Mouse (Mus musculus) forebrain, embryonic 12.5 days (tissue): ENCODE results near the gene Camta1. TPM values are rescaled to one million over a fixed set of nuclear protein-coding genes. Genes with fewer than 3 reads are reported as not detected.
A peak's percentile ranks its signal among the peaks of the same experiment; 100 is the strongest.

ENCODE experiments used
- ATAC-seq: fragments of 200-750 bp; cut with Nextera tagmentation; 2 replicates; pipeline ENCODE4 v1.8.0; 2017; ENCODE audit warnings: moderate TSS enrichment; ENCODE audit not compliant: low FRiP score
- H3K27ac ChIP-seq: fragments of 300-500 bp; sonication (generic); 2 replicates; pipeline ENCODE4 v1.5.1; 2016; ENCODE audit warnings: mild to moderate bottlenecking
- H3K27me3 ChIP-seq: fragments of 300-500 bp; sonication (generic); 2 replicates; pipeline ENCODE4 v1.6.1; 2016; ENCODE audit warnings: mild to moderate bottlenecking
- H3K36me3 ChIP-seq: fragments of 300-500 bp; sonication (generic); replicated peaks from 2 replicates; pipeline ENCODE4 v1.6.1; 2016; ENCODE audit warnings: mild to moderate bottlenecking
- H3K4me1 ChIP-seq: fragments of 300-500 bp; sonication (generic); 2 replicates; pipeline ENCODE4 v1.6.1; 2016
- H3K4me2 ChIP-seq: fragments of 300-500 bp; sonication (generic); 2 replicates; pipeline ENCODE4 v1.6.1; 2016; ENCODE audit warnings: mild to moderate bottlenecking, moderate library complexity
- H3K4me3 ChIP-seq: fragments of 300-500 bp; sonication (generic); replicated peaks from 2 replicates; pipeline ENCODE4 v1.5.1; 2016; ENCODE audit warnings: mild to moderate bottlenecking
- H3K9ac ChIP-seq: fragments of 300-500 bp; sonication (generic); 2 replicates; pipeline ENCODE4 v1.6.1; 2016; ENCODE audit warnings: mild to moderate bottlenecking
- H3K9me3 ChIP-seq: fragments of 300-500 bp; sonication (generic); 2 replicates; pipeline ENCODE4 v1.6.1; 2016
- WGBS: fragments of 180-500 bp; shearing (Covaris S2); methylation state at CpG from one replicate; pipeline ENCODE4 v1.1.7; 2016; 5-methylcytosine and 5-hydroxymethylcytosine counted together
- polyA plus RNA-seq: library from polyadenylated mRNA; unstranded; fragments of >200 nt; fragmentation: Nextera tagmentation; extraction: Ambion mirVana; gene quantifications from 2 replicates; pipeline ENCODE4 v1.2.1, GENCODE M21; 2016

Gene Camta1
- polyA plus RNA-seq, 1 experiment from 2014 or later = 164 TPM

DNA sequence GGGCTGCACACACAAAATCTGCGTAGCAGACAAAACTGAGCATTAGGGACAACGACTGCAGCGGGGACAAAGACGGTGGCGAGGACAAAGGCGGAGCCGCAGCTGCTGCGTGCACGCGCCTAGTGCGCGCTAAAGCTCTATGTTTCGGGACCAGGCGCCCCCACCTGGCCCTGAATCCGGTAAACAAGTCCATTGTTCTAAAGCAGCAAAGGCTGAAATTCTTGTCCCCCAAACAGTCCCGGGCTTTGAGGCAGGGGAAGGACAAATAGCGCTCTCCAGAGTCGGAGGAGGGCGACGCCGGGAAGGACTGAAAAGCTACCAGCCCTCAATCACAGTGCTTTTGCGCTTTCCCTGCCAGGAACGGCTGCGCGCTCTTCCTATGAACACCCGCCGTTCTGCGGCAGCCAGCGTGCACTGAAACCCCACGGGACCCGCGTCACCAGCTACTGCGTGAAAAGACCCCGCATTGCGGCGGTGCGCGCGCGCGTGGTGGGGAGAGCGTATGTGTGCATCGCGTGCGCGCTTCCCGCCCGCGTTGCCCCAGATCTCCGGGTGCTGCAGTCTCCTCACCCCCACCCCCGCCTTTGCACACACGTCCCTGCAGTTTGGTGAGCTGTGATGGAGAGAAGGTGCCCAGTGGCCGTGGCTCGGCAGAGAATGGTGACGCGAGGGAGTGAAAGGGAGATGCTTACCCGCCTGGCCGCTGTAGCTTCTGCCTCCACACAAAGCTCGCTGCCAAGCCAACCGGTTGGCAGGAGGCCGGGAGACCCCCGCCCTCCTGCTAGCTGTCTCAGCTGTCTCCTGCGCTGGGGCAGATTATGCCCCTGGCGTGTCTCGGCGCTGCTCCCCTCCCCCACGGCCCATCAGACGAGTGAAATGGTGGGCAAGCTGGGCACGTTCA is 732.8 kb downstream of the Camta1 start:
- under 1% methylated on average over 69 of the region's 69 CpGs for WGBS
- H3K4me2 ChIP-seq = peak overlapping the region; percentile 70
- peaks cover 19% of the 10 kb centered on the region for H3K36me3 ChIP-seq
- peak; percentile 83 for ATAC-seq
- H3K9me3 ChIP-seq = no peaks in the 10 kb centered on the region
- H3K4me3 ChIP-seq = peak overlapping the region; percentile 60
- peak overlapping the region; percentile 94 for H3K9ac ChIP-seq
- peaks cover 5% of the 10 kb centered on the region; the same call in 1 of the 2 replicates for H3K27me3 ChIP-seq
- H3K4me1 ChIP-seq = peaks cover 62% of the 10 kb centered on the region
- peak overlapping the region; percentile 100 for H3K27ac ChIP-seq

DNA sequence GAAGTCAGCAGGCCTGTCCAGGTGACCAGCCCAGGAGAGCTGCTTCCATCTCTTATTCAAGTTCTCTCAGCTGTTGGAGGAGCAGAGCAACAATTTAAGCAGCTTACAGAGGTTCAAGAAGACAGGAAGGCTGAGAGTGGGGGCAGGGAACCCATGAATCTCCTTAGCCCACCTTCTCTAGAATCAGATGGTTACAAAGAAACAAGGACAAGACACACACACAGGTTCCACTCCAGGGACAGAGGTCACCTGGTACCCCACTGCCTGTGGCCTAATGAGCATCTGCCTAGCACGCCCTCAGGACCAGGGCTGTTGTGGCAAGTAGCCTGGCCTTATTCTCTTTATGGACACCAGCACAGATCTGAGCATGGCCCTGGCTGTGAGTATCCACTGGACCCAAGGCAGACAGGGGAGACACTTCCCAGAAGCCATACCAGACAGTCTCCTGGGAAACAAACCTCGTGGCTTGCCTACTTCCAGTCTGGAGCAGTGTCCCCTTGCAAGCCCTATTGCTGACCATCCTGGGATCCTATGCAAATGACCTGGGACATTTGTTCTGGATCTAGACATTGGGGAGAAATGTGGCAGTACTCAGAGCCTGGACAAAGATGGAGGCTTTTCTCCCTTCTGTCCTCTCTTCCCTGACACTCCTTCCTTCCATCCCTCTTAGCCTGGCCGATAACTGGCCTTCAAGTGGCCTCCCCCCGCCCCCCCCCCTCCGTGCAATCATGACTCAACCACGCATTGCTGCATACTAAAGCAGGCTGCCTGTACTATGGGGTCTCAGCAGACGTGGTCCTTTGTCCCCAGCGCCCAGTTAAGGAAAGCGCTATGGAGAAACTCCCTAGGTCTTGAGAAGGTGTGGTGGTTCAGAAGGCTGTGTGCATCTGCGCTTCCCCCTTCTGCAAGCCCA is 733.8 kb downstream of the Camta1 start:
- Histone ChIP-seq H3K27ac (peak overlapping the region; percentile 100), H3K4me1 (peaks cover 62% of the 10 kb centered on the region), H3K27me3 (no peaks in the 10 kb centered on the region; the same call in 1 of the 2 replicates), H3K4me2 (peak overlapping the region; percentile 70), H3K9ac (peak overlapping the region; percentile 94), H3K9me3 (no peaks in the 10 kb centered on the region), H3K4me3 (peak overlapping the region; percentile 60), H3K36me3 (peaks cover 24% of the 10 kb centered on the region)
- ATAC-seq = peak; percentile 52
- 10% methylated on average over 9 of the region's 10 CpGs for WGBS

DNA sequence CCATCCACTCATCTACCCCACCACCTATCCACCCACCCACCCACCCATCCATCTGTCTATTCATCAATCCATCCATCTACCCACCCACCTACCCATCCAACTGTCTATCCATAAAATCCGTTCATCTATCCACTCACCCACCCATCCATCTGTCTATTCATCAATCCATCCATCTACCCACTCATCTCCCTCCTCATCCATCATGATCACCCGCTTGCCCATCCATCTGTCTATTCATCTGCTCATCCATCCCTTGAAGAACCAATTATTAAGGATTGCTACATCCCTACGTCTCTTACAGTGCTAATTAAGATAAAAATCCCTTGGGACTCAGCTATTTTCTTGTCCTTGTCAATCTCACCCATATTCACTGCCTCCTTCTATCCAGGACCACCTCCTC is 742.8 kb downstream of the Camta1 start:
- WGBS = 92% methylated on average over 3 of the region's 3 CpGs
- no peak overlapping the region for H3K9ac ChIP-seq
- no peak overlapping the region for H3K27ac ChIP-seq
- H3K4me1 ChIP-seq = no peaks in the 10 kb centered on the region
- ATAC-seq = no peak
- peaks cover 37% of the 10 kb centered on the region for H3K36me3 ChIP-seq
- H3K4me2 ChIP-seq = no peak overlapping the region
- H3K9me3 ChIP-seq = no peaks in the 10 kb centered on the region
- H3K27me3 ChIP-seq = no peaks in the 10 kb centered on the region
- no peak overlapping the region for H3K4me3 ChIP-seq

DNA sequence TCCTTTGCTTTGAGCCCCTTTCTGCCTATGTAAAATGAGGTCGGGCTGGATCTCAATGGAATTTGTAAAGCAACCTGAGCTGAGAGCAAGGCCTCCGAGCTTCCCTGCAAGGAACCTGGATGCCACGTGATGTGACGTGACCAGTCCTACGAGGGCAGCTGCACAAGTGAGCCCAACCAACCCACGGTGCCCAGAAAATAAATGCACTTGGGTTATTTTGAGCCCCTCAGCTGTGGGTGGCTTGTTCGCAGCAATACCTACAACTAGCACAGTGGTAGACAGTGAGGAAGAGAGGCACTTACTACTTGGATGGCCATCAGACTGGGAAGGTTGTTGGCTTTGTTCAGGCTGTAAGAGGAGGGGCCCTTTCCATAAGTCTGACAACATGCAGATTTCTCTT is 747.1 kb downstream of the Camta1 start:
- no peak overlapping the region for H3K9ac ChIP-seq
- H3K27ac ChIP-seq = no peak overlapping the region
- H3K27me3 ChIP-seq = no peaks in the 10 kb centered on the region
- H3K4me2 ChIP-seq = no peak overlapping the region
- no peak overlapping the region for H3K4me3 ChIP-seq
- H3K4me1 ChIP-seq = 0 out of 2 replicates have a peak, but pooled peaks cover 1% of the 10 kb centered on the region
- H3K9me3 ChIP-seq = no peaks in the 10 kb centered on the region
- H3K36me3 ChIP-seq = no peaks in the 10 kb centered on the region; the same call in none of the 2 replicates
- 92% methylated on average over 7 of the region's 7 CpGs for WGBS
- ATAC-seq = no peak

DNA sequence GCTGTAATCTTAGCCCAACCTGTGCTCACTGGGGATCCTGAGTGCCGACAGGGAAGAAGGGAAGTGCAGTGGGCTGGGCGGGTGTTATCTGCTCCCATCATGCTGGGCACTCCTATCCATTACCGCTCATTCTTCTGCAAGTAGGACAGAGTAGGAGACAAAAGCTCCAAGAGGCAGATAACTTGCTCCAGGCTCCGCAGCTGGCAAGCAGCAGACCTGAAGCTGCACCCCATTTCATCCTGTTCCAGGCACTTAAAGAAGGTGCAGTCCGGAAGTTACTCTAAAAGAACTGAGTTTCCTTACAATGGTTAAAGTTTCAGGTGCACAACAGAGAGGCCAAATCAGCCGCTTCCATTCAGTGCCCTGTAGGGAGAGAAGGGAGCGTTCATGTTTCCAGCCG is 750.5 kb downstream of the Camta1 start:
- H3K4me1 ChIP-seq = peaks cover 24% of the 10 kb centered on the region
- no peaks in the 10 kb centered on the region for H3K9me3 ChIP-seq
- no peak overlapping the region for H3K4me3 ChIP-seq
- no peak overlapping the region for H3K27ac ChIP-seq
- H3K9ac ChIP-seq = no peak overlapping the region
- 65% methylated on average over 8 of the region's 8 CpGs for WGBS
- ATAC-seq = no peak
- no peak overlapping the region for H3K4me2 ChIP-seq
- H3K36me3 ChIP-seq = no peaks in the 10 kb centered on the region; the same call in 1 of the 2 replicates
- H3K27me3 ChIP-seq = no peaks in the 10 kb centered on the region

DNA sequence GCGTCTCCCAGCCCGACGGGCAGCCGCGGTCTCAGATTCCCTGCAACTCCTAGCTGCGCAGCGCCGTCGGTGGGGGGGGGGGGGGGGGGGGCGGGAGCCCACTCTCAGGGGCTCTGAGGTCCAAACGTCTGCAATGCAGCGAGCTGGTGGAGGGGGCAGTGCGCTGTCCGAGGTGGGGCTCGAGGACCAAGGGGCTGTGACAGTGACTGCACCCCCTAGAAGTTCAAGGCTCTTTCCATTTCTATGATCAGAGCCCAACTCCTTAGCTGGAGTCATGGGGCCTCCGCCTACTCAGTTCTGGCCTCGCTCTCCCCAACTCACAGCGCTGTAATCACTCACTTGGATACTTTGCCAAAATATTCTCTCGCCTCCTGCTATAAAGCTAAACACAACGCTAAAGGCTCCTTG is 752.8 kb downstream of the Camta1 start:
- Histone ChIP-seq H3K9ac (peak overlapping the region; percentile 89), H3K4me1 (peaks cover 43% of the 10 kb centered on the region), H3K27ac (peak overlapping the region; percentile 96), H3K36me3 (no peaks in the 10 kb centered on the region), H3K4me2 (peak overlapping the region; percentile 82), H3K4me3 (peak overlapping the region; percentile 92), H3K27me3 (no peaks in the 10 kb centered on the region), H3K9me3 (no peaks in the 10 kb centered on the region)
- WGBS = 4% methylated on average over 10 of the region's 20 CpGs
- ATAC-seq = no peak

DNA sequence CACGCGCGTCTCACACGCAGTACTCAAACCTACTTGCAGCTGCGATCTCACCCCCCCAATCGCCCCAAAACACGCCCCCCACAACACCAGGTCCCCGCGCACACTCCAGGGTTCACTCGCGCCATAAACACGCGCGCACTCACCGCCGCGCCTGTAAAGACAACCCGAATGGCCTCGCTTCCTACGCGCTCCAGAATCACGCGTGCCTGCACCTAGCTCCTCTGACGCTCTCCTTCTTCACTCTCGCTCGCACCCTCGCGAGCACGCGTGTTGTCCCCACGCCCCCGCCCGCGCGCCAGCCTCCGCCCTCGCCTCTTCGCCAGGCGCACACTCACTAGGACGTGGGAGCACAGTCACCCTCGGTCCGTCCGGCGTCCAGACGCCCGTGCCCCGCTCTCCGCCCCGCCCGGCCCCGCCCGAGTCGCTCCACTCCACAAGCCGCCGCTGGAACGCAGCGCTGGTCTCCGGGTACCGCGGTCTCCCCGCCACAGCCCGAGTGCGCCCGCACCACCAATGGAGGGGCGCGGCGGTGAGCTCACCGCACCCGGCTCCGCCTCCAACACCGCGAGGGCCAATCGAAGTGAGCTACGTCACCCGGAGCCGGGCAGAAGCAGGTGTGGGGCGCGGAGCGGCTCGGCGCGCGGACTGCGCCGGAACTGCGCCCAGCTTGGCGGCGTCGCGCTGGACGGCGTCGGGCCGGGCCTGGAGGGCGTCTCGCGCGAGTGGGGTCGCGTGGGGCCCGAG is 753.5 kb downstream of the Camta1 start:
- Histone ChIP-seq H3K36me3 (no peaks in the 10 kb centered on the region), H3K9me3 (no peaks in the 10 kb centered on the region), H3K4me1 (peaks cover 46% of the 10 kb centered on the region), H3K4me2 (peak overlapping the region; percentile 82), H3K4me3 (peak overlapping the region; percentile 92), H3K27ac (peak overlapping the region; percentile 96), H3K9ac (peak overlapping the region; percentile 89), H3K27me3 (no peaks in the 10 kb centered on the region)
- under 1% methylated on average over 96 of the region's 101 CpGs for WGBS
- ATAC-seq = peak; percentile 99

DNA sequence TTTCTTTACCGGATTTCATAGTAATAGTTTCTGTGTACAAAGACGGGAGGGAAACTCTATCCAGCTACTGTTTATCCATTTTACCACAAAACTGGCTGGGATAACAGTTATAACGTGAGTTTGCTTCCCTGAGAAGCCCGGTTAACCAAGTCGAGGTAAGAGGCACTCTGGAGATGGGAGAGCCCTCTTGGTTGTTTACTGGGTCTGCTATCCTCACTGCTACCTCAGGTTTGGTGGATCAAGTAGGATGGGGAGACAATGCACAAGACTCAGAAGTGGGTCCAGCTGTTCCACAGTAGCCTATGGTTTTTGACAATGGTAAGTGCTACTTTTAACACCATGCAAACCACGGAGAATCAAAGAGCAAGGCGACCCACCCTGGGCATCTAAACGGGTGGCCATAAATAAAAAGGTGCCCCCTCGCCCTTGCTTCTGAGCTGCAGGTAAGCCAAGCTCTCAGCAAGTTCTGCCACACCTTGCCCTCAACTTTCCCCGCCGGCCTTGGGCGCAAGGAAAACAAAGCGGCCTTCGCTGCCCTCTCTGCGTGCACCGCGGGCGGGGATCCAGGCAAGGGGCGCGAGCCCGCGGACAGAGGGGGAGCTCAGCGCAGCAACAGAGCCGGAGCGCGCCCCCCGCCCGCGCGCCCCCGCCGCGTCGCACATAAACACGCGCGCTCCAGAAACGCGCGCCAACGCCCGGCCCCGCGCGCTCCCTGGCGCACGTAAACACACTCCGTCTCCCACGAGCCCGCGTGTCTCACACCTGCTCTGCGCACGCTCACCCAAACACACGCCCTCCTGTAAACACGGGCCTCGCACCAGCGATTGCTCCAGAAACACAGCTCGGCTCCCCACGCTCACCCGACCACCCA is 754.3 kb downstream of the Camta1 start:
- Histone ChIP-seq H3K4me2 (peak overlapping the region; percentile 82), H3K36me3 (peaks cover 1% of the 10 kb centered on the region; the same call in 1 of the 2 replicates), H3K27ac (peak overlapping the region; percentile 96), H3K9me3 (no peaks in the 10 kb centered on the region), H3K9ac (peak overlapping the region; percentile 89), H3K4me1 (peaks cover 54% of the 10 kb centered on the region), H3K4me3 (peak overlapping the region; percentile 92), H3K27me3 (no peaks in the 10 kb centered on the region)
- 4% methylated on average over 47 of the region's 60 CpGs for WGBS
- ATAC-seq = peak; percentile 48

DNA sequence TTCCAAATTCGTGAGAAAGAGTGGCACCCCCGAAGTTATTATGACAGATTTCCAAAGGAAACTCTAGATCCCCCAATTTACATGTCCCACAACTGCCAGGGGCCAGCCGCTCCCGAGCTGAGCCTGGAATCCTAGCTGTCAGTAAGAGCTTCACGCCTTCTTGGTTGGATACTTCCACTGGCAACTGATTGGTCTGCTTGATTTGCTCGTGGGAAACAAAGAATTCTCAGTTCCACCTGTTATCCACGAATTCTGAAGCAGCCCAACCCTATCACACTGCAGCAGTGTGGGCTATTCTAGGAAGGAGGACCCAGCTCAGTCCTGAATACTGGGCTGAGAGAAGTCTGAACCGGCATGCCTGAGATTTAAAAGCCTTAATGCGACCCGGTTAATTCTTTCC is 755.2 kb downstream of the Camta1 start:
- no peak for ATAC-seq
- peaks cover 55% of the 10 kb centered on the region for H3K4me1 ChIP-seq
- 29% methylated on average over 10 of the region's 10 CpGs for WGBS
- H3K9ac ChIP-seq = peak overlapping the region; percentile 89
- H3K4me2 ChIP-seq = peak overlapping the region; percentile 82
- peaks cover 6% of the 10 kb centered on the region; the same call in 1 of the 2 replicates for H3K36me3 ChIP-seq
- no peaks in the 10 kb centered on the region for H3K27me3 ChIP-seq
- peak overlapping the region; percentile 92 for H3K4me3 ChIP-seq
- no peaks in the 10 kb centered on the region for H3K9me3 ChIP-seq
- peak overlapping the region; percentile 96; the same call in 1 of the 2 replicates for H3K27ac ChIP-seq

DNA sequence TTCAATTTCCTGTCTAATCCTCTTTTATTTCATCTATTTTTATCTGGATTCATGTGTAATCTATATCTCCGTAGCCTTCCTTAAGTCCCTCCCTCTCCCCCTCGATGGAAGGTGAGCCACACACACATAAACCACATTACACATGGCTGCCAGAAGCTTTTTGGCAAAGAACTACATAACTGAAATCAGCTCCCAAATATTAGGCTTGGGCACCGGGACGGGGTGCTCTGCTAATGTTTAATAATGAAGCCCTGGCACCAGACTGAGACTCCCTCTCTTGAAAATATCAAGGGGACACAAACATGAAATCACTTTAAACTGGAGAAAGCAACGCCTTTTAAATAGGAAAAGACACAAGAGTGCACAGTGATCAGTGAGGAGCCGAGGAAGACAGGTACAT is 755.8 kb downstream of the Camta1 start:
- Histone ChIP-seq H3K36me3 (peaks cover 9% of the 10 kb centered on the region; the same call in 1 of the 2 replicates), H3K27ac (no peak overlapping the region; the same call in 1 of the 2 replicates), H3K9me3 (no peaks in the 10 kb centered on the region), H3K27me3 (no peaks in the 10 kb centered on the region), H3K4me1 (peaks cover 56% of the 10 kb centered on the region), H3K9ac (no peak overlapping the region), H3K4me2 (peak overlapping the region; percentile 82), H3K4me3 (peak overlapping the region; percentile 92)
- 84% methylated on average over 6 of the region's 6 CpGs for WGBS
- no peak for ATAC-seq

DNA sequence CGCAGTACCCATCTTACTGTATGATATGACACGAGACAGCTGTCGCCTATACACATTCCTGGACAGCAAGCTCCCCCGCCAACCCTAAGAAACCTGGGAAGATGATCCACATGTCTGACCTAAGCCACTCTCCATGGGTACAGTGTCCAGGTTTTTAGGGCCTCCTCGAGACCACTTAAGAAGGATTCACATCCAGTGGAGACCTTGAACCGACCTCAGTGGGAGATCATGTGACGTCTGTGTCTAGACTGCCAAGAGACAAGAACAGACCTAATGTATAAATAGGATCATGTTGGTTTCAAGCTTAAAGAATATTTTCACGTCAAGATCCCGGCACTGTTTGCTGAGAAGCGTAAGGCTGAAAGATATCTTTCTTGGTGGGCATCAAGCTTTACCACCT is 757.5 kb downstream of the Camta1 start:
- H3K27ac ChIP-seq = 0 out of 2 replicates have a peak overlapping the region, but pooled peaks have one; percentile 42
- H3K9ac ChIP-seq = no peak overlapping the region
- no peak overlapping the region for H3K4me3 ChIP-seq
- H3K36me3 ChIP-seq = peaks cover 9% of the 10 kb centered on the region; the same call in 1 of the 2 replicates
- H3K9me3 ChIP-seq = no peaks in the 10 kb centered on the region
- H3K27me3 ChIP-seq = no peaks in the 10 kb centered on the region
- H3K4me2 ChIP-seq = no peak overlapping the region
- 91% methylated on average over 10 of the region's 10 CpGs for WGBS
- ATAC-seq = no peak
- H3K4me1 ChIP-seq = peaks cover 55% of the 10 kb centered on the region
